Mouse (Mus musculus): ENCODE data around the gene Pdss1. TPM values are rescaled to one million over a fixed set of nuclear protein-coding genes. Genes with fewer than 3 reads are reported as not detected.

Pdss1 gene
- total RNA-seq, 2 experiments from 2014 or later = 12.8 to 15.6 TPM

DNA sequence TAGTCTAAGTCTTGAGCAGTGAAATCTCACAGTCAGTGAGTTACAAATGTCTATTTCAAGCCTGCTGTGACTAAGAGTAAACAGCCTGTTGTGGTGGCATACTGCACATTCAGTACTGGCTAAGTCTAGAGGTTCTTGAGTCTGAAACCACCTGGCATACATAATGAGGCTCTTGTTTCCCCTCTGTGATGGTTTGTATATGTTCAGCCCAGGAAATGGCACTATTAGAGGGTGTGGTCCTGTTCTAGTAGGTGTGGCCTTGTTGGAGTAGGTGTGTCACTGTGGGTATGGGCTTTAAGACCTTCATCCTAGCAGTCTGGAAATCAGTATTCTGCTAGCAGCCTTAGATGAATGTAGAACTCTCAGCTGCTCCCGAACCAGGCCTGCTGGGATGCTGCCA lies 62.1 kb downstream of the Pdss1 start:
- DNase-seq (ENCODE audit: extremely low spot score in 1 of 2, low spot score in 1 of 2) = no peak

DNA sequence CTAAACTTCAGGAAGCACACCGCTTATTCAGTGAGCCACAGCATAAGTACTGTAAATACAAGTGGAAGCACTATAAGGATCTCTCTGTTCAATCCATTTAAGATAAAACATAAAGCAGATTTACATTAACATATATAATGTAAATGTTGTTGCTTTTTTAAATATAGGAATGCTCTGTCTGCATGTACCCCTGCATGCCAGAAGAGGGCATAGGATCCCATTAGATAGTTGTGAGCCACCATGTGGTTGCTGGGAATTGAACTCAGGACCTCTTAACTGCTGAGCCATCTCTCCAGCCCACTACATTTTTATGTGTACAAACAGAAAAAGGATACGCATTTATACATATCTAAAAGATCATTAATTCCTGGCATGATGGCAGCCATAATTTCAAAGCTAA lies 66.4 kb downstream of the Pdss1 start:
- no peak for DNase-seq (ENCODE audit: extremely low spot score in 1 of 2, low spot score in 1 of 2)

GRCm38 (mm10) chr2:22962242-22962641 lies 66.9 kb downstream of the Pdss1 start:
- no peak for DNase-seq (ENCODE audit: extremely low spot score in 1 of 2, low spot score in 1 of 2)

- no peak for DNase-seq (ENCODE audit: extremely low spot score in 1 of 2, low spot score in 1 of 2)
Measured at GRCm38 (mm10) chr2:22962970-22963369, 67.6 kb downstream of the Pdss1 start.

GRCm38 (mm10) chr2:22977387-22977973 lies 82.2 kb downstream of the Pdss1 start:
- no peak for DNase-seq (ENCODE audit: extremely low spot score in 1 of 2, low spot score in 1 of 2)

DNA sequence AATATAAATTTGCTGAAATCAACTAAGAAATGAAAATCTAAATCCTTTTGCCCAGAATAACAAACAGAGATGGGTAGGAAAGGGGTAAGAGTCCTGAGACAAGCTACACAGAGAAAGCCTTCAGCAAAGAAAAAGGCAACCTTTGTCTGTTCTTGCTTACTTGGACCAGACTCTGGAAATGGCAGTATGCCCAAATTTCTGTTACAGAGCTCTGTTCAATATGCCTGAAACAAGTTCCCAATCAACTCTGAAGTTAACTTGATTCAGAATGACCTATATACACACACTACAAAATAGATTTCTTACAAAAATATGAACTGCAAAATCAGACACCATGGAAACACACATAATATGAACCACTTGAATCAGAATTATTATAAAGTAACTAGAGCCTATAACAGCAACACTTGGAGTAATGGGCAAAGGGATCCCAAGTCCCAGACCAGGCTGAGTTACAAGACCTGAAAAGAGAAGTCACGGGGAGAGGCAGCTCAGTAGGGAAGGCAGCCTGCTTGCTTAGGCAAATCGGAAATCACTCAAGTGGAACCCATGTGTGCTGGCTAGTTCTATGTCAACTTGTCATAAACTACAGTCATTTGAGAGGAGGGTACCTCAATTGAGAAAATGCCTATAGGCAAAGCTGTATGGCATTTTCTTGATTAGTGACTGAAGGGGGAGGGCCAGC lies 90.8 kb downstream of the Pdss1 start:
- no peak for DNase-seq (ENCODE audit: extremely low spot score in 1 of 2, low spot score in 1 of 2)

Other genes starting within 250 kb of the Pdss1 start
- gene Apbb1ip, start 121.4 kb upstream of the Pdss1 start, total RNA-seq (2021) = 1 to 10 TPM; 5.4 to 6.2 TPM
- gene Abi1, start 144.7 kb downstream of the Pdss1 start, total RNA-seq (2021) = 100 to 1,000 TPM; 221 to 244 TPM
- gene Acbd5, start 172.6 kb downstream of the Pdss1 start, total RNA-seq (2021) = 10 to 100 TPM; 79.1 to 84.2 TPM

Data from layer of hippocampus, postnatal 25 days (tissue).